Mouse (Mus musculus): Measurements from ENCODE around the gene Arid1b.
A peak's percentile ranks its signal among the peaks of the same experiment; 100 is the strongest.

The Arid1b gene

GRCm38 (mm10) chr17:4993840-4994503 lies at the start of gene Arid1b:
TSS of gene Arid1b (plus strand) at chr17:4994332.
- peak; percentile 92 for DNase-seq (ENCODE audit: low read depth, low spot score)

DNA sequence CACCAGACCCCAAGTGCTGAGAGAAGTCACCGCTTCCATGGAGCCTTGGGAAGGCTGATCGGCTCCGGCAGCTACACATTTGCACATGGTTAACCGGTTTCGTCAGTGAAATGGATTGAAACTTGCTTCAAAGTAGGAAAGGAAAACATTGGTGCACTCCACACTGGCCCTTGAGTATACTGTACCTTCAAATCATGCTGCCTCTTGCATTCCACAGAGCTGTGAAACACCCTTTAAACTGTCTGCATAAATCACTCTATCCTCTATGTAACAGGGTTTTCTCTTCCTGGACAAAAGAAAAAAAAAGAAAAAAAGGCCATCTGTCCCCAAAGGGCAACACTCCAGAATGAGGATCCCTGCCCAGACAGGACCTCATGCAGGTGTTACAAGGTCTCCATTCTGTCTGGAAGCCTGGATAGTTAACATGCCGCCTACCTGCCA lies 48.8 kb upstream of the Arid1b start:
- no peak for DNase-seq (ENCODE audit: low read depth, low spot score)

DNA sequence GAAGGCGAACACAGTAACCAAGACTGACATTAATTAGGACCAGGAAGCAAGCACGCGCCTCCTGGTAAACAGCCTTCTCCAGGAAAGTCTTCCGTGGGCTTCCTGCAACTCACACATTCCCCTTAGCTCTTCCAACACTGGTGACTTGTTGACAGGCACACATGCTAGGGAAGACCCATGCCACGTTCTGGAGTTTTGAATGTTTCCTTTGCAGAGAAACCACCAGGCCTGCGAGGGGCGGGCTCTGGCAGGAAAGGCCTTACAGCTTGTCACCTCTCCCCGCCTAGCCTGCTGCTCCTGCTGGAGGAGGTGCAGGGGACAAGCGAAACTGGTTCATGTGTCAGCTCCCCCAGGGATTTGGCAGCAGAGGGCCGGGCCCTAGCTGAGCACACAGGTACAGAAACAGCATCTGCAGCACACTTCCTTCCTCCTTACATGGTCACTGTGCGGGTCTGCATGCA lies 48.2 kb upstream of the Arid1b start:
- DNase-seq (ENCODE audit: low read depth, low spot score) = peak; percentile 63

DNA sequence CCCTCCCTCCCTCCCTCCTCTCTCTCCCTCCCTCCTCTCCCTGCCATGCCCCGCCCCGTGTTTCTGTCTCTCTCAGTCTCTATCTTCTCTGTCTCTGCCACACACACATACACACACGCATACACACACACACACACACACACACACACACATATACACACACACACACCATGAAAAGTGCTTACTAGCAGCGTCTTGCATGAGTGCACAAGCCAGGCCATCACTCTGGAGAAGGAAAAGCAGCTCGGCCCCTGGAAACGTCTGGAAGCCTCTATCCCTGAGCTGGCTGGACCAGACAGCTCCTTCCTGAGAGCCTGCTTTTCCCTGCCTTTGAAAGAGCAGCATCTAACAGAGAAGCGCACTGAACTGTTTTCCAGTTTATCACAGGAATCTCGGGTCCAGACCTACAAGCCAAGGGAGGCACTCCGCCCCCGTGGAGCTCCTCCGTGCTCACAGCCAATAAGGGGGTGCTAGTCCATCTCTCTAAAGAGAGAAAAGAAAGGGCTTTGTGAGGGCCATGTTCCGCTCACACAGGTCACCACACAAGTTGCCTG lies 47.6 kb upstream of the Arid1b start:
- peak; percentile 32 for DNase-seq (ENCODE audit: low read depth, low spot score)

DNA sequence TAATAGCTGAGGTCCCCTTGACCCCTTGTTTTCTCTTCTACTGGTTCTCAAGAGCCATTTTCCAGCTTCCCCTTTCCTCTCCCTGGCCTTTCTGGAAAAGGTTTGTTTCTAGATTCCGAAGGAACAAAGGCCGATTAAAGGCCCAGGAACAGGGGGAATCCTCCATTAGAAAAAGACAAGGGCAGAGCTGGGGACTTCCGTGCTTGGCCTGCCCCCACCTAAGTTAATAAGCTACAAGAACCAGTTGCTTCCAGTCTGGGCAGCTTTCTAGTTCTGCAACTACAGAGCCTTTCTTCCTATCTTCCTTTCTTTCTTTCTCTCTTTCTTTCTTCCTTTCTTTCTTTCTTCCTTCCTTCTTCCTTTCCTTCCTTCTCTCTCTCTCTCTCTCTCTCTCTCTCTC lies 47.1 kb upstream of the Arid1b start:
- DNase-seq (ENCODE audit: low read depth, low spot score) = peak; percentile 32

DNA sequence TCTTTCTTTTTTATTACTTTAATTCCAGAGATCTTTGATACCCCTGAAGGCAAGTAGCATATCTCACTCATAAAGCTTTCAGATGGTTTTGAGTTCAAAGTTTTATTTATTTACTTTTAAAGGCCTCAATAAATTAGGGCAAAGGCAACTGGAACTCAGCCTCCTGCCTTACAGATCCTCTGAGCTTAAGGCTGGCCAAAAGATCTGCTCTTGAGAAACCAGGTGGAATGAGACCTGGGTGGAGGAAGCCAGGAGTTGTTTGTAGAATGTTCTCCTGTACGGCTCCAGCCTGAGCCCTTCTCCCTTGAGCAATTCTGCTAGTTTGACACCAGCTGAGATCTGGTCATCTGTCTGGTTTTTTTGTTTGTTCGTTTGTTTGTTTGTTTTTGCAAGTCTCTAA lies 46.7 kb upstream of the Arid1b start:
- DNase-seq (ENCODE audit: low read depth, low spot score) = no peak

DNA sequence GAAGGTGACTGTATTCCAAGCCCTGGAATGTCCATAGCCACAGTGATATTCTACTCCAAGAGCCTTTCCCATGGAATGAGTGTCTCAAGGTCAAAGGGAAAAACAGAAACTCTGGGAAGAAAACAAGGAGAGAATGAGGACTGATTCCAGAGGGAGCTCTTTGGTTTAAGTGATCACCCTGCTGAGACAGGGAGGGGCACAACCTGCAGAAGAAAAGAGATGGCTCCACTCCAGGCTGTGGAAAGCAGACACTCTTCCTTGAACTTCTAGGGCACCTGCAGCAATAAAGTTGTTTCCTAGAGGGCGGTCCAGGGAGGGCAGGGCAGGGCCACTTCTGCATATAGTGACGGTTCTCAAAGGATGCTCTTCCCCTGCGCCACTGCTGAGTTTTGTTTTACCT lies 45.6 kb upstream of the Arid1b start:
- peak; percentile 89 for DNase-seq (ENCODE audit: low read depth, low spot score)

DNA sequence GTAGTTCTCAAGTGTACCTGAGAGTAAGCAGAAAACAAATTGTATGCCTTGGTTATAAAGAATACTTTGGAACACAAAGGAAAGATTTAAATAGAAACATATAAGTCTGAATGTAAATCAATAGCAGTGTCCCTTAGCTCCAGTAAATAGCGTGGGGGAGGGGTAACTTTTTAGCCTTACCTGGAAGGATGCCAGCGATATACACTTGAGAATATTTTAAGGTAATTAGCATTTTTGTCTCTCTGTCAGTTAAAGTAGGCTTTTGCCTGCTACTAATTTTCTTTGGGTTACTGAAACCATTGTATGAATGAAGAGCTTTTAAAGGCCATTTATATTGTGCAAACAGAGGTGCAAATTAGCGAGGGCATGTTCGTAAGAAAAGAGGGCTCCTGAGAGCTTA lies 39.7 kb upstream of the Arid1b start:
- no peak for DNase-seq (ENCODE audit: low read depth, low spot score)

DNA sequence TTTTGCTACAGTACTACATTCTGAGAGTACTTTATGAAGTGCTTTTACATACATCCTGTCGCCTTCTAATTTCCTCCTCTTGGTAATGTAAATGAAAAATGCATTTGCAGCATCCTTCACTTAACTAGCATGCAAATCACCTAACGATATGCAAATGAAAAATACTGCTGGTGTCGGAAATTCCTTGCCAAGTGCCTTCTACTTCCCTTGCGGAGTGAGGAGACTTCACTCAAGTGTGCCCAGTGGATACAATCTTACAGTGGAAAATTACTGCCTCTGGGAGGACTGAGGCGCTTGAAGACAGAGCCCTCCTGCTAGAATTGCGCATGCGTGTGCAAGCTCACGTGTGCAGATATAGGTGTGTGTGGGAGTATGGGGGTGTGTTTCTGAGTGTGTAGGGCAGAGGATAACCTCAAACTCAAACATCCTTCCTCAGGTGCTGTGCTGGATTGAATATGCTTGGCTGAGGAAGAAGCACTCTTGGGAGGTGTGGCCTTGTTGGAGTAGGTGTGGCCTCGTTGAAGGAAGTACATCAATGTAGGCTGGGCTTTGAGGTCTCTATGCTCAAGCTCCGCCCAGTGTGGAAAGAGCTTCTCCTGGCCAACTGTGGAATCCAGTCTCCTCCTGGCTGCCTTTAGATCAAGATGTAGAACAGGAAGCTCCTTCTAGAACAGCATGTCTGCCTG lies 29.8 kb upstream of the Arid1b start:
- DNase-seq (ENCODE audit: low read depth, low spot score) = peak; percentile 84

GRCm38 (mm10) chr17:4967201-4967600 lies 26.9 kb upstream of the Arid1b start:
- DNase-seq (ENCODE audit: low read depth, low spot score) = peak; percentile 43

DNA sequence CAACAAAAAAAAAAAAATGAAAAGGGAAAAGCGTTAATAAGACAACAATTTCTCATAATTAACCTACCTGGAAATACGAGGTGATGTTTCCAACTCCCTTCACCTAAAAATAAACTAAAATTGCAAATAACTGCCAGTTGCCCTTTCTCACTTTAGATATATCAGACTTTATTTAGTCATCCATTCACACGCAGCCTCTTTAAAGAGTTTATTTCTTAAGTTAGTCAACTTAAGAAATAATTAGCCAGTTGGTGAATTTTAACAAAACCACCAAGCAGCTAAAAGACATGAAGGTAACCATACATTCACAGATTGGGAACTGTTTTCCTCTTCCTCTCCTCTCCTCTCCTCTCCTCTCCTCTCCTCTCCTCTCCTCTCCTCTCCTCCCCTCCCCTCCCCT lies 26.1 kb upstream of the Arid1b start:
- no peak for DNase-seq (ENCODE audit: low read depth, low spot score)

DNA sequence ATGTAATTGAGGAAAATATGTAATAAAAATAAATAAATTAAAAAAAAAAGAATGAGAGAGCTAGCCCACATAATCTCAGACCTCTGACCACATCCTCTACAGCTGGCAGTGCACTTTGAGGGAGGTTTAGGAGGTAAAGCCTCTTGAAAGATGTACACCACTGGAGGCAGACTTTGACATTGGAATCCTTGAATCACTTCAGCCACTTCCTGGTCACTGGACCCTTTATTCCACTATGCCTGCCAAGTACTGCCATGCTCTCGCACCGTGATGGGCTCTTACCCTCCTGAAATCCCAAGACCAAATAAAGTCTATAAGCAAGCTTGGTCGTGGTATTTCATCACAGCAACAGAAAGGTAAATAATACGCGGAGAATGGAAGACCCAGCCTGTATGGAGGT lies 25.3 kb upstream of the Arid1b start:
- DNase-seq (ENCODE audit: low read depth, low spot score) = no peak

GRCm38 (mm10) chr17:4972261-4972660 lies 21.9 kb upstream of the Arid1b start:
- DNase-seq (ENCODE audit: low read depth, low spot score) = no peak

- DNase-seq (ENCODE audit: low read depth, low spot score) = no peak
These were observed 19.4 kb upstream of the Arid1b start for GRCm38 (mm10) chr17:4974736-4975135.

GRCm38 (mm10) chr17:4980151-4980550 lies 14.0 kb upstream of the Arid1b start:
- no peak for DNase-seq (ENCODE audit: low read depth, low spot score)

DNA sequence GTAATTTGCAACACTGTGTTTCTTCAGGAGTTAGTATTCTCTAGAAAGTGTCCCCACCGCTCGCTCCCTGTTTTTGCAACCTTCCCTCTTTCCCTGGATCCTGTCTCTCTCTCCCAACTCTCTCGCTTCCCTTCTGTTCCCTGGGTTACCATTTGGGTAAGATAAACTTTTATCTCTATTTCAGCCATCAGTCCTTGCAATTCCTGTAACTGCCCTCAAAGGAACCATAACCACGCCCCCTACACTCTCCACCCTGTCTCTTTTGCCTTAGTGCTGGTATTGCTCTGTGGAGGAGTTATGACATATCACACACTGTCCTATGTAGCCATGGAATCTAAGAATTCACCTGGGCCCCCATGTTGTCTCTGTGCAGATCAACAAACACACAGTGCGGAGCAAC lies 11.3 kb upstream of the Arid1b start:
- DNase-seq (ENCODE audit: low read depth, low spot score) = no peak

GRCm38 (mm10) chr17:4984691-4985090 lies 9.4 kb upstream of the Arid1b start:
- peak; percentile 75 for DNase-seq (ENCODE audit: low read depth, low spot score)

DNA sequence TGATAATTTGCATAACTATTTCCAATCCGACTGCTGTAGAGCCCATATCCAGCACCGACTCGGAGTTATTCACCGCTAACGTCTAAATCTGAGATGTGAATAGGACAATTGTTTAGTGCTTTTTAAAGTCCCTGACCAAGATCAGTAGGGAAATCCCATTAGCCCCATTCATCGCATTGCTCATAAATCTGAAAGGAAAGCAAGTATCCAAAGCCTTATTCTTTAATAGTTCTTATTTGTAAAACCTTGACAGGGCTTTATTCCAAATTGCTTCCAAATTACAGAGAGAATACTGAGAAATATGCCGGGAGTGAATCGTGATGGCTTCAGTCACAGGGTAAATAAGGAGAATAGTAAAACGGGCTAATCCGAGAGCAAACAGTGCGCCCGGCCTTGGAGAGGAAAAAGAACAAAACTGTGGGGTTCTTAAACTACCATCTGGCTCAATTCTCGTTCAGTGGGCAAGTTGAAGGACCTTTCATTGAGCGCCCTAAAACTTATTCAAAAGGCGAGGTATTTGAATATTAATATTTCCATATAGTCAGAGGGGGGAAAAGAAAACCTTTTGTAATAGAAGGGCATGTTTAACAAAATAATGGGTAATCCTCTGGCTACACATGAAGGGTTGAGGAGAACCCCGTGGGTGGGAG lies 3.1 kb upstream of the Arid1b start:
- DNase-seq (ENCODE audit: low read depth, low spot score) = no peak

DNA sequence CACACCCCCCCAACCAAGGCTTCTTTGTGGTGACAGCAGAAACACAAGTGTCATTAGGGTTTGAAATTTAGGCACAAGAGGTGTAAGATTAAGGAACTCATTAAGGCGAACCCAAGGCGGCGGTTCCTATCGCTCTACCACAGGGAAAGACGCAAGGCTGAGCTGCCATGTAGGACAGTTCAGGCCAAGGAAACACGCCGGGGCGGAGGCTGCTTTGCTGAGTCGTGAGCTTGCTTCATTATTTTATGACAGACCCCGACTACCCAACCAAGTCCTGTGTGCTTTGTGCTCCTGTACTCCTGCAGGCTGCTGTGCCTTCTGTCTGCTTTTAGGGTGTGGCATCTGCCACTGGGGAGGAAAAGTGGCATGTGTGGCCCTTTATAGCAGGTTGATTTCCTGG lies 2.5 kb upstream of the Arid1b start:
- DNase-seq (ENCODE audit: low read depth, low spot score) = peak; percentile 20

- no peak for DNase-seq (ENCODE audit: low read depth, low spot score)
These were observed 664 bp upstream of the Arid1b start for GRCm38 (mm10) chr17:4993497-4993839.

DNA sequence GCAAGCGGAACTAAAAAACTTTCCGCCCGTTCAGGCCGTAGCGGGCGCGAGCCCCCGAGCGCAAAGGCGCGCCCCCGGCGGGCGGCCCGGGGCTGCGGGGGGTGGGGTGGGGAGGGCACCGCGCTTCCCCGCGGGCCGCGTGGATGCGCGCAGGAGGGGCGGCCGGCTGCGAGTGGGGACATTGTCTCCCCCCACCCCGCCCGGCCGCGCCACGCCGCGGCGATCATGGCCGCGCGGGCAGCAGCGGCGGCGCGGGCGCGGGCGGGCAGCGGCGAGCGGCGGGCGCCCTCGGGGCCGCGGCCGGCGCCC lies 326 bp downstream of the Arid1b start:
- DNase-seq (ENCODE audit: low read depth, low spot score) = no peak

DNA sequence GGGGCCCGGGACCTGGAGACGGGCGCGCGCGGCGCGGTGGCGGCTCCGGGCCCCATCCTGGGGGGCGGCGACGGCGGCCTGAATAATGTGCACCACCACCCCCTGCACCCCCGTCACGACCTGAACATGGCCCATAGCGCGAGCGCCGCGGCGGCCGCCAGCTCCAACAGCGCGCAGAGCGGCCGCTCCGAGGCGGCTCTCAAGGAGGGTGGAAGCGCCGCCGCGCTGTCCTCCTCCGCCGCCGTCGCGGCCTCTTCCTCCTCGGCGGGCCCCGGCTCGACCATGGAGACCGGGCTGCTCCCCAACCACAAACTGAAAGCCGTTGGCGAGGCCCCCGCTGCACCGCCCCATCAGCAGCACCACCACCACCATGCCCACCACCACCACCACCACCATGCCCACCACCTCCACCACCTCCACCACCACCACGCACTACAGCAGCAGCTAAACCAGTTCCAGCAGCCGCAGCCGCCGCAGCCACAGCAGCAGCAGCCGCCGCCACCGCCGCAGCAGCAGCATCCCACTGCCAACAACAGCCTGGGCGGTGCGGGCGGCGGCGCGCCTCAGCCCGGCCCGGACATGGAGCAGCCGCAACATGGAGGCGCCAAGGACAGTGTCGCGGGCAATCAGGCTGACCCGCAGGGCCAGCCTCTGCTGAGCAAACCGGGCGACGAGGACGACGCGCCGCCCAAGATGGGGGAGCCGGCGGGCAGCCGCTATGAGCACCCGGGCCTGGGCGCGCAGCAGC lies 855 bp downstream of the Arid1b start:
- peak; percentile 84 for DNase-seq (ENCODE audit: low read depth, low spot score)
